Mouse (Mus musculus) mesoderm, embryonic 11.5 days (tissue): Measurements from ENCODE around the gene B4galnt1.

Experiments used
- DNase-seq: peaks from one replicate; pipeline ENCODE4 v3.0.0-alpha.2; 2012; ENCODE audit warnings: low read depth, low spot score

The B4galnt1 gene

DNA sequence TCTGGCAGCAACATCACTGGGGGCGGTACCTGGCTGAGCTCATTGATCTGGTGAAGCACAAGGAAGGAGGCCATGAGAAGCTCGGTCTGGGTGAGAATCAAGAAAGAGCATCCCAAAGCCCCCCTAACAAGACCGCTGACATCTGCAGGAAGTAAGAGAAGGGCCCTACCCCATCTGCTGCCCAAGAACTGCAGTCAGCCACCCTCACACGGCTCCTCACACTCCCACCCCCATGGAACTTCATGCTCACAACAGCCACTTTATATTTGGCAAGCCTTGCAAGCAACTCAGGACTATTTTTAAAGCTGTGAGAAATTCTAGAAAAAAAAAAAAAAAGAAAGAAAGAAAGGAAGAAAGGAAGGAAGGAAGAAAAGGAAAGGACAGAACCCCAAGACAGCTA, 43.9 kb downstream of the B4galnt1 start:
- DNase-seq: no peak

DNA sequence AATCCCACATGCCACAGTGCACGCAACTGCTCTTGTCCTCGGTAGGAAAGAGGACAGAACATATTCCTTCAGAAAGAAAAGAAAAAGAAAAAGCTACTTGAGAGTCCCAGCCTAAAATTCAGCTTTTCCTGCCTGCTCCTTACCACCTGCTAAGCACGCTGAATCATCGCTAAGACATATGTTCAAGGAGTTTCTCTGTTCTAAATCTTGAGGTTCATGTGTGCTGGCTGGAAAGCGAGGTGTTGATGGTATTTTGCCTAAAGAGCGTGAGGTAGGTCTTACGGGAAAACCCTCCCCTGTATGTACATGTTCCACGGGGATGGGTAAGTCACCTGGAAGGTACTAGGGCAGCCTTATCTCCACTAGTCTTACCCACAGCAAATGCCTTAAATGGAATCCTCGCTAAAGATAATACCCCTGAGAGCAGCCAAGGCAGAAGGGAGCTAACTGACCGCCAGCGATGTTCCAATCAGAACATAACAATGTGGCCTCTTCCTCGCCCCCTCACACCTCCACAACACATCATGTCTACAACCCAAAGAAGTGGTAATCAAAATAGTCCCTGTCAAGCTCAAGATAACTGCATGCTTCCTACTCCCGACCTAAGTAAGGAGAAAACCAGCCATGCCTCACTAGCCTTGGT, 45.0 kb downstream of the B4galnt1 start:
- DNase-seq: no peak

GRCm38 (mm10) chr10:127210961-127211405, 46.0 kb downstream of the B4galnt1 start:
- peak; percentile 30 for DNase-seq

GRCm38 (mm10) chr10:127211414-127211854, 46.4 kb downstream of the B4galnt1 start, which contains the start of gene Pip4k2c:
Gene Pip4k2c (minus strand): TSS chr10:127211585.
- peak; percentile 81 for DNase-seq

GRCm38 (mm10) chr10:127213272-127213671, 48.2 kb downstream of the B4galnt1 start:
- DNase-seq: no peak

- no peak for DNase-seq
Measured at GRCm38 (mm10) chr10:127213704-127214421, 48.8 kb downstream of the B4galnt1 start.

- DNase-seq: no peak
Measured at GRCm38 (mm10) chr10:127214422-127214803, 49.4 kb downstream of the B4galnt1 start.

DNA sequence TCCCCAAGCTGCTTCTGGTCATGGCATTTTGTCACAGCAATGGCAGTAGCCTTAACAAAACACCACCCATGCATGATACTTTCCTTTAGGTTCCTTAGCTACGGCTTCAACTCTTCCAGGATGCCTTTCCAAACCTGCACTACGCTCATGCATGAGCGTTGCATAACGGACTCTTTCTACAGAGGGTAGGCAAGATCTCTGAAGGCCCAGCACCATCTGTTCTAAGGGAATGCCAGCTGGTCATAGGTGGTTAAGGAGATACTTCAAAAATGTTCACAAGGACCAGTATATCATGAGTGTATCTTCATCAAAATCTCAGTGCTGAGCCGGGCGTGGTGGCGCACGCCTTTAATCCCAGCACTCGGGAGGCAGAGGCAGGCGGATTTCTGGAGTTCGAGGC, 51.4 kb downstream of the B4galnt1 start:
- no peak for DNase-seq

GRCm38 (mm10) chr10:127217177-127217576, 52.2 kb downstream of the B4galnt1 start:
- DNase-seq: no peak

- no peak for DNase-seq
Measured at GRCm38 (mm10) chr10:127218339-127218738, 53.3 kb downstream of the B4galnt1 start.
